Mouse (Mus musculus) embryonic facial prominence, embryonic 14.5 days (tissue): ENCODE measurements at regions not wholly inside any gene's neighbourhood (a gene's known extent, or its start where the extent isn't known, plus 50 kb on each side); places are given as distances from the start of the nearest gene placed in this dataset.

Experiments used
- ATAC-seq: fragments of 200-750 bp; cut with Nextera tagmentation; 2 replicates; pipeline ENCODE4 v1.8.0; 2017; ENCODE audit warnings: low read depth, moderate number of reproducible peaks, moderate TSS enrichment
- DNase-seq: peaks from one replicate; pipeline ENCODE4 v3.0.0-alpha.2; 2015; ENCODE audit warnings: low spot score
- H3K27ac ChIP-seq: fragments of 300-500 bp; sonication (generic); replicated peaks from 2 replicates; pipeline ENCODE4 v1.5.1; 2014; ENCODE audit warnings: low read depth, mild to moderate bottlenecking, low read length, moderate library complexity
- H3K27me3 ChIP-seq: fragments of 300-500 bp; sonication (generic); replicated peaks from 2 replicates; pipeline ENCODE4 v1.6.1; 2014; ENCODE audit warnings: low read length; ENCODE audit not compliant: control insufficient read depth, insufficient read depth
- H3K36me3 ChIP-seq: fragments of 300-500 bp; sonication (generic); 2 replicates; pipeline ENCODE4 v1.6.1; 2014; ENCODE audit warnings: low read length, mixed read lengths; ENCODE audit not compliant: control insufficient read depth, insufficient read depth
- H3K4me1 ChIP-seq: fragments of 300-500 bp; sonication (generic); 2 replicates; pipeline ENCODE4 v1.6.1; 2014; ENCODE audit warnings: antibody characterized with exemption, low read length; ENCODE audit not compliant: control insufficient read depth, insufficient read depth
- H3K4me2 ChIP-seq: fragments of 300-500 bp; sonication (generic); 2 replicates; pipeline ENCODE4 v1.6.1; 2014; ENCODE audit warnings: low read depth, mild to moderate bottlenecking, low read length, moderate library complexity, mixed read lengths
- H3K4me3 ChIP-seq: fragments of 300-500 bp; sonication (generic); 2 replicates; pipeline ENCODE4 v1.5.1; 2014; ENCODE audit warnings: low read depth, mild to moderate bottlenecking, low read length
- H3K9ac ChIP-seq: fragments of 300-500 bp; sonication (generic); 2 replicates; pipeline ENCODE4 v1.6.1; 2014; ENCODE audit warnings: low read depth, mild to moderate bottlenecking, low read length, moderate library complexity, mixed read lengths
- H3K9me3 ChIP-seq: fragments of 300-500 bp; sonication (generic); 2 replicates; pipeline ENCODE4 v1.6.1; 2016; ENCODE audit warnings: low read length; ENCODE audit not compliant: control insufficient read depth
- WGBS: fragments of 180-500 bp; shearing (Covaris S2); extraction: QIAGEN DNeasy Blood & Tissue Kit; methylation state at CpG from one replicate; pipeline ENCODE4 v1.1.7; 2014; 5-methylcytosine and 5-hydroxymethylcytosine counted together

DNA sequence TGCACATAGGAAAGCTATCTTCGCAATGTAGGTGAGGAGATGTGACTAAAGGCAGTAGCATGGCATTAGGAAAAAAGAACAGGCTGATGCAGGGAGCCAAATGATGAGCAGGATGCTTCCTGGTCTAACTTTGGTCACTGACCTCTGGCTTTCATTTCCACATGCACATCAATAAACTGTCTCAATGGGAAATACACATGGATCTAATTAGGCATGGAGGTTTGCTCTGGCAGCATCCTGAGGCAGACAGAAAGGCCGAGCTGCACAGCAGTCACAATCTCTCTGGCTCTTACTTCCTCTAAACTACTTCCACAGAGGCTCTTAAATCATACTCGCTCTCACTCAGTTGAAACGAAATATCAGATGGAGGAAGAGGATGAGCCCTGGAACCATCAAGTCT lies 112.7 kb upstream of the Kcnab1 start:
- no peaks in the 10 kb centered on the region for H3K4me1 ChIP-seq

GRCm38 (mm10) chr3:64997552-64997951 lies 111.6 kb upstream of the Kcnab1 start:
- Histone ChIP-seq H3K4me3 (no peak overlapping the region), H3K4me1 (no peaks in the 10 kb centered on the region), H3K9me3 (no peaks in the 10 kb centered on the region), H3K9ac (no peak overlapping the region), H3K36me3 (no peaks in the 10 kb centered on the region), H3K27ac (no peak overlapping the region), H3K4me2 (no peak overlapping the region), H3K27me3 (no peaks in the 10 kb centered on the region)
- no peak for DNase-seq
- no peak for ATAC-seq

More for the DNA sequence above, 112.7 kb upstream of the Kcnab1 start:
- no peak overlapping the region for H3K9ac ChIP-seq
- no peaks in the 10 kb centered on the region for H3K9me3 ChIP-seq
- ATAC-seq, result no peak
- H3K27me3 ChIP-seq, result no peaks in the 10 kb centered on the region
- no peak overlapping the region for H3K27ac ChIP-seq
- DNase-seq, result no peak
- H3K4me3 ChIP-seq, result no peak overlapping the region
- H3K36me3 ChIP-seq, result no peaks in the 10 kb centered on the region
- H3K4me2 ChIP-seq, result no peak overlapping the region
- 34% methylated on average over 4 of the region's 4 CpGs for WGBS

DNA sequence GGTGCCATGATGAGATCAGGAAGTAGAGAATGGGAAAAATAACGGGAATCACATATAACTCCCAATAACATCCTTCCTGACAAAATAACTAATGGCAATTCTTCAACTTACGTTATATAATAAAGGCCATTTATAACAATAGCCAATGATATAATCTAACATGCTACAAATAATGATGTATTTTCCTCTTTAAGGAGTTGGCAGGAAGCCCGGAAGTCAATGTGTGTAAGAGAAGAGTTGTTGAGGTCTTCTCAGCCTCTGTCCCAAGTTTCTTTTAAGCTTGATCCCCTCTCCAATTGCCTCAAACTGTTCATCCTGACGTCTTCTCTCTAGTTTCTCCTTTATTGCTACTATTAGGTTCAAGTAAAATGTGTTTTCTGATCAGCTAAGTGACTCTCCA lies 108.1 kb upstream of the Kcnab1 start:
- Histone ChIP-seq H3K36me3 (no peaks in the 10 kb centered on the region), H3K4me2 (no peak overlapping the region), H3K9me3 (no peaks in the 10 kb centered on the region), H3K4me1 (no peaks in the 10 kb centered on the region), H3K27ac (no peak overlapping the region), H3K27me3 (no peaks in the 10 kb centered on the region), H3K4me3 (no peak overlapping the region), H3K9ac (no peak overlapping the region)
- ATAC-seq (no peak), DNase-seq (peak; percentile 64)
- WGBS, result 60% methylated on average over 4 of the region's 4 CpGs

GRCm38 (mm10) chr3:65002578-65002977 lies 106.6 kb upstream of the Kcnab1 start:
- Histone ChIP-seq H3K9ac (no peak overlapping the region), H3K27ac (no peak overlapping the region), H3K4me3 (no peak overlapping the region), H3K4me2 (no peak overlapping the region), H3K36me3 (no peaks in the 10 kb centered on the region), H3K27me3 (no peaks in the 10 kb centered on the region), H3K4me1 (no peaks in the 10 kb centered on the region), H3K9me3 (no peaks in the 10 kb centered on the region)
- DNase-seq, result no peak
- no peak for ATAC-seq

DNA sequence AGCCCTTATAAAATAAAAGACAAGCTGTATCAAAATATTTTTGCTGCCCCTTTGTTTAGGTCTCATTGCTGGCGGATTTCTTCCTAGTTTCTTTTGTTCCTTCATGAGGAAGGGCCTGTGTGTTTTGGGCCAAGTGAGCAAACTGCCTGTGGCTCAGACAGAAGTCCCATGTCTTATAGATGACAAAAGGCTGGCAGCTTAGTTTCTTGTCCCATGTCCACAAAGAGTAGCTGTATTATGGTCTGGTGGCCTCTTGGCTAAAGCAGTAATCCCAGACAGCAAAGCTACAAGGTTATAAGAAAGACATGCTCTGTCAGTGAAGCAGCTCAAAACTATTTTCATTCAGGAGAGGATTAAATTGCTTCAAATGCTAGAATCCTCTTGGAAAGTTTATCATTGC lies 103.1 kb upstream of the Kcnab1 start:
- no peak overlapping the region for H3K4me2 ChIP-seq
- DNase-seq (no peak), ATAC-seq (no peak)
- H3K4me1 ChIP-seq, result no peaks in the 10 kb centered on the region
- no peaks in the 10 kb centered on the region for H3K36me3 ChIP-seq
- 77% methylated on average over 1 of the region's 1 CpGs for WGBS
- no peaks in the 10 kb centered on the region for H3K9me3 ChIP-seq
- H3K9ac ChIP-seq, result no peak overlapping the region
- no peak overlapping the region for H3K4me3 ChIP-seq
- H3K27ac ChIP-seq, result no peak overlapping the region
- no peaks in the 10 kb centered on the region for H3K27me3 ChIP-seq

GRCm38 (mm10) chr3:65006565-65006964 lies 102.6 kb upstream of the Kcnab1 start:
- Histone ChIP-seq H3K4me2 (no peak overlapping the region), H3K36me3 (no peaks in the 10 kb centered on the region), H3K4me3 (no peak overlapping the region), H3K9me3 (no peaks in the 10 kb centered on the region), H3K4me1 (no peaks in the 10 kb centered on the region), H3K27me3 (no peaks in the 10 kb centered on the region), H3K27ac (no peak overlapping the region), H3K9ac (no peak overlapping the region)
- WGBS, result 73% methylated on average over 3 of the region's 3 CpGs
- ATAC-seq (no peak), DNase-seq (no peak)

GRCm38 (mm10) chr3:65023876-65024275 lies 85.3 kb upstream of the Kcnab1 start:
- no peak overlapping the region for H3K27ac ChIP-seq
- H3K27me3 ChIP-seq, result no peaks in the 10 kb centered on the region
- WGBS, result 64% methylated on average over 2 of the region's 2 CpGs
- no peak overlapping the region for H3K4me2 ChIP-seq
- no peaks in the 10 kb centered on the region for H3K9me3 ChIP-seq
- no peaks in the 10 kb centered on the region for H3K4me1 ChIP-seq
- no peak overlapping the region for H3K9ac ChIP-seq
- DNase-seq (no peak), ATAC-seq (no peak)
- no peak overlapping the region for H3K4me3 ChIP-seq
- H3K36me3 ChIP-seq, result no peaks in the 10 kb centered on the region

DNA sequence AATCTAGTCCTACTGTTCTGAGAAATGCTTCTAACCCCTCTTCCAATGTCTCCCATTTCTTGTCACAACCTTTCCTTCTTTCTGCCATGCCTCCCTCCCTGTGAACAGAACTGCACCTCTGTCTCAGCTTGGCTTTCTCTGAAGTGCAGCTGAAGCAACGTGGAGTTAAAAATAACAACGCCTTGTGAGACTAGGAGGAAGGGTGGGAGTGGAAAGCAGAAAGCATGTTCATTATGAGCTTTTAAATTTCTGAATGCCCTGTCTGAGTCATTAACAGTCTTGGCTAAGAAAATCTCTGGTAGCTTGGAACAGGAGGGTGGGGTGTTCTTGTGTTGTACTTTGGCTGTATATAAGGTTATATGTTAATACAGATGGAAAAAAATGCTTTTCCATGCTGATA lies 71.6 kb upstream of the Kcnab1 start:
- ATAC-seq, result no peak

DNA sequence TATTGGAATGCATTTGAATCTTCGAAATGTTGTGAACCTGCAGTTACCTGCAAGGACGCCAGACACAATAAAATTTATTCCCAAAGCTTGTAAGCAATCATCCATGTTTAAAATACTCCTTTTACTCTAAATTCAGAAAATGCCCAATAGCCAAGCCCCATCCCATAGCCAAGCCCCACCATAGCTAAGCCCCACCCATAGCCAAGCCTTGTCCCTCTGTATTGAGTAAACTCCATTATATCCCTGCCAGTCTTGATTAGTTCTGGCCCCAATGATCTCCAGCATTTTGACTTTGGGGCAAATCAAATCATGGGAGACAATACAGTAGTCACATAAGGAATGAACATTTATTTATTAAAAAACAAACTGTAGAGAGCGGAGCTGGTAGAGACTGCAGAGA lies 61.3 kb upstream of the Kcnab1 start:
- Histone ChIP-seq H3K4me3 (no peak overlapping the region), H3K4me1 (no peaks in the 10 kb centered on the region), H3K9me3 (no peaks in the 10 kb centered on the region), H3K4me2 (no peak overlapping the region), H3K9ac (no peak overlapping the region), H3K27me3 (no peaks in the 10 kb centered on the region), H3K36me3 (no peaks in the 10 kb centered on the region), H3K27ac (no peak overlapping the region)
- 94% methylated on average over 3 of the region's 3 CpGs for WGBS
- ATAC-seq (no peak), DNase-seq (no peak)

More for the DNA sequence above, 71.6 kb upstream of the Kcnab1 start:
- H3K4me1 ChIP-seq, result no peaks in the 10 kb centered on the region
- 76% methylated on average over 2 of the region's 2 CpGs for WGBS
- no peaks in the 10 kb centered on the region for H3K9me3 ChIP-seq
- H3K36me3 ChIP-seq, result no peaks in the 10 kb centered on the region
- H3K9ac ChIP-seq, result no peak overlapping the region
- H3K27me3 ChIP-seq, result no peaks in the 10 kb centered on the region
- H3K4me2 ChIP-seq, result no peak overlapping the region
- no peak overlapping the region for H3K4me3 ChIP-seq
- no peak overlapping the region for H3K27ac ChIP-seq
- DNase-seq, result no peak
